Mouse (Mus musculus) layer of hippocampus, postnatal 14 days (tissue): ENCODE measurements at regions not wholly inside any gene's neighbourhood (a gene's known extent, or its start where the extent isn't known, plus 50 kb on each side); places are given as distances from the start of the nearest gene placed in this dataset.

ENCODE experiments used
- DNase-seq, 2 experiments: peaks; one replicate each; pipeline ENCODE4 v3.0.0; 2021 to 2022; ENCODE audit warnings: low spot score in 2 of 2, mixed read lengths in 1 of 2

- no peak for DNase-seq
These were observed 80.6 kb downstream of the Fam53a start for GRCm38 (mm10) chr5:33548800-33549199.

GRCm38 (mm10) chr5:33543372-33543771, 86.1 kb downstream of the Fam53a start:
- DNase-seq, result peak; percentile 49 to 67

GRCm38 (mm10) chr5:33542643-33543042, 86.8 kb downstream of the Fam53a start:
- no peak for DNase-seq

GRCm38 (mm10) chr5:33542000-33542554, 87.4 kb downstream of the Fam53a start:
- peak; percentile 46 to 74 for DNase-seq

DNA sequence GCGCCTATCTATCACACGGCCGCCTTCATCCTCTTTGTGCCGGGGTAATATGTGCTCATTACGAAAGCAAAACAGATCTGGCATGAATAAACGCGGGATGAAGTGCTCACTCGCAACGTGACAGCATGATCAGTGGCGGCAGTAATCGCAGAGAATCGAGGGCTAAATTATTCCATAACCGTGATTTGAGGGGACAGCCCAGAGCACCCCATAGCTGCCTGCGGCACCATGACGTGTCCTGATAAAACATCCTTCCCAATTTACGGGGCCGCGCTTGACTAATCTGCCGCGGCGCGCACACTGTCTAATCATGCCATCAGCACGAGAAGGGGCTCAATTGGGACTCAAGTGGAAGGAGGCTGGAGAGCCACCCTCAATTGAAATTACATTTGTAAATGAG, 89.2 kb downstream of the Fam53a start:
- DNase-seq, result peak in 1 of 2 experiments; percentile 12

DNA sequence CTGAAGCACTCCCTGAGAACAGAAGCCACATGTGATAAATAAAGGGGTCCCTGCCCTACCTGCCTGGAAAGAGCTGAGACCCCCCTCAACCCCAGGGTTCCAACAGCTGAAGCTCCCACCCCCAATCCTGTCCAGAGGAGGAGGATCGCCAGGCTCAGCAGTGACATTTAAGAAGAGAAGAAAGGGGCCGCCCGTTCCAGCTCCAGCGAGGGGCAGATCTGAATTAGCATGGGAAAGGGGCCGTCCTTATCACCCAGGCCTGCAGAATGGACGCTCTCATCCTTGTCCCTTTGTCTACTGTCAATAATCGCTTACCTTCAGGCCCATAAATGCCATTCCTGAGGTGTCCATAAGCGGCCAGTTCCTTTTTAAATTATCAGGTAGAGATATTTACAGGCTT, 92.0 kb downstream of the Fam53a start:
- DNase-seq, result no peak

DNA sequence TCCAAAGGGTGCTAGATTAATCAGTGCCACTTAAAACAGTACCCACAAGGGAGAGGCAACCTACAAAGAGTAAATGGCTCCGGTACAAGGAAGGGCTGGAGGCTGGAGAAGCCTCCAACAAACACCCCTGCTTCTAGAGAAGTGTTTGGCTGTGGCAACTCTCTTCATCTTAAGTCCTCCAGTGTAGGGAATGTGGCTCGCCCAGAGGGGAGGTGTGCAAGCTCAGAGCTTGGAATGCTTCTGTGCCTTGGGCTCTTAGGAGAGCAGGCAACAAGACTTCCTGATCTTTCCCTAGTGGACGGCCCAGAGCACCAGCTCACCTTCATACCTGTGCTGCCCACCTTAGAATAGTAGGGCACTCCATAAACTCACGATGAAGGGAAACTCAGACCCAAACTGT, 92.4 kb downstream of the Fam53a start:
- DNase-seq, result no peak

GRCm38 (mm10) chr5:33536261-33536660, 93.2 kb downstream of the Fam53a start:
- DNase-seq, result no peak

GRCm38 (mm10) chr5:33535145-33536010, 94.1 kb downstream of the Fam53a start:
- DNase-seq, result no peak

GRCm38 (mm10) chr5:33534345-33534744, 95.1 kb downstream of the Fam53a start:
- DNase-seq, result peak in 1 of 2 experiments; percentile 11

GRCm38 (mm10) chr5:33533185-33533584, 96.2 kb downstream of the Fam53a start:
- no peak for DNase-seq

DNA sequence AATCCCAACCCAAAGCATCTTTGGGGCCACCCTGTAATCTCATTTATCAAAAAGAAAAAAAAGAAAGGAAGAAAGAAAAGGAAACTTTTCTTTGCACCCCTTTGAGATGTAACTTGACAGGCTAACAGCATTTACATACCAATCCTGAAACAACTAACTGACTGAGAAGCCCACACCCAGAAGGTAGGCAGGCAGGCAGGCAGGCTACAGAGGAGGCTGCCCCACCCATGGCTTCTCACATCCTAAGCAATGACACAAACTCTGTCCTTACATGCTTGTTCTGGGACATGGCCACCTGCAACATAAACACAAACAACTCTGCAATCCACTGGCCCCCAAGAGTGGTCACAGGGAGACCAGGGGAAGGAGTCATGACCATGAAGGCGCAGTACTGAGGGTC, 97.5 kb upstream of the Nkx1-1 start:
- DNase-seq, result no peak

DNA sequence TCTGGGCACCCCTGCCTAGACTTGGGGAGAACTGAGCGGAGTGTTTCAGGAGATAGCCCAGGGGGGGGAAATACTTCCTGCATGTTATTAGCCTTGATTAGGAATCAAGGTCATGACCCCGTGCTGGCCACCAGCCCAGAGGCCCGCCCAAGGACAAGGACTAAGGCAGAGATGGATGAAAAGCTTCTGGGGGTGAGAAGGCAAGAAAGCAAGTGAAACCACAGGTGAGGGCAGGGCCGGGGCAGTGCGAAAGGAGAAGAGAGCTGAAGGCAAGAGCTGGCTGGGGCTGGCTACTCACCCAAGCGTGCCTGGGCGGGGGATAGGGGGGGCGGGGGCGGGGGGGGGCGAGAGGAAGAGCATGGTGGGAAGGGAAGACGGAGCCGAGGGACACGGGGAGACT, 96.0 kb upstream of the Nkx1-1 start:
- DNase-seq, result no peak

DNA sequence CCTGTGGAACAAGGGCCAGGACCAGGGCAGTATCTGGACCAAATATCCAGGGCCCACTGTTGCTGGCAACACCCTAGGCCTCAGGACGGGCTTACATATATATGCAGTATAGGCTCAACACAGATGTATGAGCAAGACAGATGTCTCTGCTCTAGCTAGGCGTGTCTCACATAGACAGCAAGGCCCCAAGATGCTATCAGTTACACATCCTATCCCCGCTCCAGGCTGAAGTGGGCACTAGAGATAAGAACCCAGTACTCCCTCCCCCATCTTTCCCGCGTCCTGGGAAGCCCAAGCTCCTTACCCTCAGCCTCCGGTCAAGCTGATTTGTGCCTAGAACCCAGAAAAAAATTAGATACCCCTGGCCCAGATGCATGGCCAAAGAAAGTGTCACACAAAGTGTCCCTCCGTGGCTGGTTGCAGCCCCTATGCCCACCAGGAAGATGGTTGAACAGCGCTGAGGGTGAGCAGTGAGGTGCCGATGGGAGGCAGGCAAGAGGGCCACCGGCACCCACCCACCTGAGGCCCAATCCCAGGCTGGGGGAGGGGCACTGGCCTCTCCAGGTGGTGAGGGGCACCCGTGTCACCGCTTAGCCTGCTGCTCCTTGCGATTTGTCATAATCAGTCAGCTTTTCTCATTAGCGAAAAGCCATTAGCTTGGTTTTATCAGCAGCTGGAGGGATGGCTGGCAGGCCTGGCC, 95.3 kb upstream of the Nkx1-1 start:
- DNase-seq, result no peak

DNA sequence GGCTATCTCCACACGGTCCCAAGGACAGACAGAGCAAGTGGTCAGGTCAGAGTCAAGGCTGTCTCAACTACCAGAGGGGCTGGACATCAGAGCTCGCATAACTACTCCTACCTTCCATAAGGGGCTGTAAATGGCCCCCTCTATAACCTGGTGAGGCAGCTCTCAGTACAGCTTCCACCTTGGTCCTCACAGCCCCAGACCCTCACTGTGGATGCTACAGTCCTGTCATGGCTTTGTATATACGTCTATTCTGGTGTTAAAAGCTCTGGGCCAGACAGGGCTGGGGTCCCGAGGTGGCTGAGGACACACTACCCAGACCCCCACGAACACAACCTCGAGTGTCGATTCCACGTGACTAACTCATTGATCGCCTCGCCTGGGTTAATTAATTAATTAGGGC, 94.0 kb upstream of the Nkx1-1 start:
- no peak for DNase-seq

- DNase-seq, result no peak
These were observed 93.5 kb upstream of the Nkx1-1 start for GRCm38 (mm10) chr5:33527316-33527715.

- no peak for DNase-seq
These were observed 88.4 kb upstream of the Nkx1-1 start for GRCm38 (mm10) chr5:33521951-33522742.

DNA sequence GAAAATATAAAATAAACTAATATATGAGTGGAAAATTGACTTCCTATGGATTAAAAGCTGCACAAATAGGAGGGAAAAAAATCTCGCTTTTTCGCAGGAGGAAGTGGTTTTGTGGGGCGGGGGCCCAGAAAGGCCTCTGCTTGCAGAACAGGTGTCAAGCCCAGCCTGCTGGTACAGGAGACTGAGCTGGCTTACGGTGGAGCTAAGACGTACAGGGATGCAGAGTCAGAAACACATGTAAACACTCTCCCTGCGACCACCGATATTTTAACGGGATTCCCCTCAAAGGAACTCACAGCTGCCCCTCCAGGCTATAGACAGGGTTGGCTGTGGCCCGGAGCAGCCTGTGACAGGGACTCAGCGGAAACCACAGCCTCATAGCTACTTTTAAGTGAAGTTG, 87.1 kb upstream of the Nkx1-1 start:
- DNase-seq, result no peak

DNA sequence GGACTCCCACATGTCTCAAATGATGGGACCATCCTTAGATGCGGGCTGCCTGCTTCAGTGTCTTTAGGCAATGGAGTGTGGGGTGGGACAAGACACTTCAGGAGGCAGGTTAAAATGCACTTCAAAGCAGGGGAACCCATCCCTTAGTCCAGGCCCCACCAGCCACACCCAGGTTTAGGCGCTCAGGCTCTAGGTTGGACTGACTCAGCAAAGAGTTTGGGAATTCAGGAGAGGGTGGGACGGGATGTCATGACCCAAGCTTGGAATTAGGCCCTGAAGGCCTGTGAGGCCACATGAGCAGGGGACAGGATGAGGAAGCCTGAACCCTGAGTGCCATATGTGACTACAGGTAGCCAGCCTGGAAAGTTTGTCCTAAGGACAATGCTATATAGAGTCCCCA, 85.6 kb upstream of the Nkx1-1 start:
- DNase-seq, result no peak

DNA sequence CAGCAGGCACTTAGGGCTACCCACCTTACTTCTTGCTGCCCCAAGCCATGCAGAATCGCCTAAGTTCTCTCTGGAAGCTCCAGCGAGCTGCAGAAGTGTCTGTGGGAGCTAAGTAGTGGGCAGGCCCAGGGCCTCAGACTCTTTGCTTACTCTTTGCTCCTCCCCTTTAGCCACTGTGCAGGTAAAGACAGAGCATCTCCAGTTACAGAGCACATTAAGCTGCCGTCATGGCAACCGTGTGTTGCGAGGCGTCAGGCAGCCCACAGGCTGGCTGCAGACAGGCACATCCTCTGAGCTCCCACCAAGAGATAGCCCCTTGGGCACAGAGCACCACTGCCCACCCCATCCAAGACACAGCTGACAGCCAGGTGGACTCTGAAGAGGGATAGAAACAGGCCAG, 85.1 kb upstream of the Nkx1-1 start:
- no peak for DNase-seq

GRCm38 (mm10) chr5:33517625-33518024, 83.8 kb upstream of the Nkx1-1 start:
- no peak for DNase-seq
